Mouse (Mus musculus) ES-CJ7 (cell line): ENCODE results near the gene Ccdc163.

ENCODE experiments used
- DNase-seq: peaks from one replicate; pipeline ENCODE4 v3.0.0; 2011; ENCODE audit warnings: low read depth, low spot score

Ccdc163 gene

DNA sequence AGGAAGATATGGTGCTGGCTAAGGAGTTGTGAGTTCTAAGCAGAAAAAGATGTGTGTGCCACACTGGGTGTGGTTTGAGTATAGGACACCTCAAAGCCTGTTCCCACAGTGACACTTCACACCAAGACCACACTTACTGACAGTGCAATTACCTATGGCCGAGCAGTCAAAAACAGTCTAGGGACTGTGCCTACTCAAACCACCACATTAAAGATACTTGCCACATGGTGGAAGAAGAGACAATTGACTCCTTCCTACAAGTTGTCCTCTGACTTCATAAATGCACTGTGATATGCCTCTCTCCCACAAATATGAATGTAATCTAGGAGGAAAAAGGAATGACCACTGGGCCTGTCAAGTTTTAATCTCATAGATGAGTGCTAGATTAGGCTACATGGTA lies 7.3 kb upstream of the Ccdc163 start:
- no peak for DNase-seq

DNA sequence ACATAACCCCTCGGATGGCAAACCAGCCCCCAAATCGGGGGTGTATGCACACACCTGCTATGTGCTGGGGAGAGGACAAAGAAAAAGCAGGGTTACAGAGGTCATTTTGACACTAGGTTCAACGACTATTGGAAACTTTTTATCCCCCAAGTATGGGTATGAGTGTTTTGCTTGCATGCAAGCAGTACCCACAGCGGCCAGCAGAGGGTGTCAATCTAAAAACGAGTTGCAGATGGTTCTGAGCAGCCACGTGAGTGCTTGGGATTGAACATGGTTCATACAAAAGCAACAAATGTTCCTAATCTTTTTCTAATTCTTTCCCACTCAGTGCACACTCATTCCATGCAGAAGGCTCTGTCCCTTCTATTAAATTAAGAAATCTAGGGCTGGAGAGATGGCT lies 4.5 kb upstream of the Ccdc163 start:
- DNase-seq = peak; percentile 92

DNA sequence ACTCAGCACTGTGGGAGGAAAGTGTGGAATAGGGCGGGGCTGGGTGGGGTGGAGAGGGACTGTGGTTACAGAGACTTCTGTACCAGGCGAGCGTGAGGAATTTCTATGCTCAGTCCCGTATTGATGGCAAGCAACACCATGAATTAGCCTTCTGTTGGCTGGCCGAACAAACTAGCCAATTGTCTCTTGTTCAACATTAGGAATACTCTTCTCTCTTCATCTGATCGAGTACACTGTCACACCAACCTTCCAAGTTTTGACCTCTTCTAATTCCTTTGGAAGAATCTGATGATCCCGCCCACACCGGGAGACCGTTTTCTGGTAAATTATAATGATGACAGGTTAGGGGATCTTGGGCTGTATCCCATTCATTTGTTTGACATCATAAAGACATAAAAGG lies 643 bp upstream of the Ccdc163 start:
- no peak for DNase-seq

DNA sequence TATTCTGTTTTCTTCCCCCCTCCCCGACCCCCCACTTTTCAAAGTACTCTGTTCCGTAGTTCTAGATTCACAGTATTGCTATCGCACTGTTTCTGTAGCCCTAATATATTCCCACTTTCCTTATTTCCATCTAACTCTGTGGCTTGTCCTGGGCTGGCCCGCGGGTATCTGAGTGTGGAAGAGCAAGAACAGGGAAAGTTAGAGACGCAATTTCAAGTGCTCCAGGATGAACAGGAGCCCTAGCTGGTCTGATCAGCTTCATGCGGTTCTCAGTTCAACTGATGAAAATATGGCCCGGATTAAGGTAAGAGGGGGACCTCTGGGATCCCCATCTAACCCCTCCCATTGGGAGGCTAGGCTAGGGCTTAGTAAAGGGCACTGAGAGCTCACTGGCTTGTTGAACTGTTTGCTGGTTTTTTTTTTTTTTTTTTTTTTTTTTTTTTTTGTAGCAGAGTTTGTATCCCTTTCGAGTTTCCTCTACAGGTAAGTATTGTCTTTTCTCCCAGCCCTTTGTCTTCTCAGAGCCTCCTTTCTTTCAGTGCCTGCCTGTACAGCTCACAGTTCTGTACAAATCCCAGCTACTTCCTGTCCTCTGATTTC lies 582 bp downstream of the Ccdc163 start:
- DNase-seq = no peak

DNA sequence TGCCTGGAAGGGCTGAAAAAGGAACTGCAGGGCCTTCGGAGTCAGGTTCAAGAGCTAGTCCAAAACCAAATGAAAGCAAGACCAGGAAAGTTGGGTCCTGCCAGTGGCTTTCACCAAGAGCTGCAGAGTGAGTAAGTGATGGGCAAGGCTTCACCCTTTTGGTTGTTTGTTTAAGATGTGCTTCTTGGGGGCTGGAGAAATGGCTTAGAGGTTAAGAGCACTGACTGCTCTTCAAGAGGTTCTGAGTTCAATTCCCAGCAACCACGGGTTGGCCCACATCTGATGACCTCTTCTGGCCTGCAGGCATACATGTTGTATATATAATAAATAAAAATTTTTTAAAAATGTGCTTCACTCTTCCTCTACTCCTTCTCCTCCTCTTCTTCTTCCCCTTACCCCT lies 1.8 kb downstream of the Ccdc163 start:
- no peak for DNase-seq

DNA sequence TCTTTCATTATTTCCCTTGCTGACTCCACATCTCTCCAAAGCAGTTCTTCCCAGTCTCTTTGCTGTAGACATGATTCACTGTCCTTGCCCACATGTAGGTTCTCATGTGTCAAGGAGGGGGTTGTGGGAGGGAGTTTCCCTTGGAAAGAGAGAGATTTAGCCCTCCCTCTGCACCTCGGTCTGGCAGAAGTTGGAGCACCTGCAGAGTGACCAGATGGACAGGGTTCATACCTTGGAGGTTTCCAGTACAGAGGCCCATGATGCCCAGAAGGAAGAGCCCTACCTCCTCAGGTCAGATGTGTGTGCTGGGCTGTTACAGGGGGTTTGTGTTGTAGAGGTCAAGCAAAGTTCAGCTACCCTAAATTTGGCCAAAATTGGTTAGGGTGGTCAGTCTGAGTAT lies 4.2 kb downstream of the Ccdc163 start:
- no peak for DNase-seq

DNA sequence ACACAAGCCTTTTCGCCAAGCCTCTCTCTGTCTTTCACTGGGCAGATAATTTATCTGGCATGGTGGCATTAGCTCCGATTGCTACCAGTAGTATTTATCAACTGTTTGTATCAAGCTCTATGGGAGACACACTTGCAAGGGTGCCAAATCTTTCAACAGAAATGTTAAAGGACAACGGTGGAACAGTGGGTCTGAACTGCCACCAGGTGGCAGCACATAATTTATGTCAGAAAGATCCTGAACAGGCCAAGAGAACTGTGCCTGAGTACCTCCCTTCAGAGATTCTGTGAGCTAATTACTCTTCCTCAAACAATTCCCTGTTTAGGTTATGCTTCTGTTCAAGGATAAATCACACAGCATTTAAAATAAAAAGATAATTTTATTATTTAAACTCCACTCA lies 11.1 kb downstream of the Ccdc163 start:
- peak; percentile 85 for DNase-seq

DNA sequence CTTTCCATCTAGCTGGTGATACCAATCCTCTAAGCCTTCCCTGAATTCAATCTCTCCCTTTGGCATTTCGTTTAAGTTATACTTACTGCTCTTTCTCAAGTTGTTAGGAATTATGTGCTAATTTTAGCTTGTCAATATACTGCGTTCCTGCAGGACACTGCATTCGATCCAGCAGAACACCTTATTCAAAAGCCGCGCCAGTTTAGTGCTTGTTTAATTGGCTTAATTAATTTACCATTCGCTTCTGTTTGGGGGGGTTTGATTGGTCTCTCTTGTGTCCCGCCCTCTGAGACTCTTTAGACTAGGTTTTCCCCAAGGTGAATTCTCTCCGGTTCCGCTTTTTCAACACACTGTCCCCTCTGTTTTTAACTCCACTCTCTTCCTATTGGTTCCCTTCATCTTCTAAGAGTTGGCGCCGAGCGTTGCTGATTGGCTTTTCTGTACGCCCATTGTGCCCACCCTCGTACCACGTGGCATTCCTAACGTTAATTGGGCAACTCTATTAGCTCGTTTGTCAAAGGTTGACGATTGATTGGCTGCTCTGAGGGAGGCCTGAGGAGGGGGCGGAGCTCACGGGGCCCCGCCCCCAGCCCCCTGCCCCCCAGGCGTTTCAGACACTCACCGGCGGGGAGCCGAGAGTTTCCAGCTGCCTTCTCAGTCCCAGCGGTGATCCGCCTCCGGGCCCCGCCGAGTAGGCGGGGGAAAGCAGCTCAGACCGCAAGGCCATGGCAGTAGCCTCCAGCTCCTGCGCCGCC lies 12.2 kb downstream of the Ccdc163 start, which contains the start of gene Tesk2:
Gene Tesk2 (plus strand): TSS at position 606 of the 755 bp plus-strand sequence.
- peak; percentile 99 for DNase-seq

DNA sequence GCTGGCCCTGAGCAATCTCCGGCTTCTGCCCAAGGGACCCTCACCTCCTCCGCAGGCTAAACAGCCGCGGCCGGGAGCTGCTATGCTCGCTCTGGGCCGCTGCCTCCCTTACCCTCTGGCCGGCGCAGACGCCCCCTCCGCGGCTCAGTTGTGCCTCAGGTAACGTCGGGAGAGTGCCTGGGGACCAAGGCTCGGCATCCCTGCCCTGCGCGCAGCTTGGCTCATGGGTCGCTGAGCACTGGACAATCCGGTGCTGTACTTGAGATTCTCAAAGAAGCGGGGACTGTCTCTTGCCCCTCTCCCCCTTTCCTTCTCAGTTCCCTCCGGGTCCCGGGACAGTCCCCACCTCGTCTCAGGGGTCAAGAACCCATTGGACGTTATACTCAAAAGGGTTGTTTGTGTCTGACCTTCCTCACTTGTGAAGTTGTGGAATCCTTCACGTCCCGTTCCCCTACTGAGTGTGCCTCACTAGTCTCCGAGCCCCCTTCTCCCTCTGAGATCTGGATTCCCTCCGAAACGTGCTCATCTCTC lies 12.9 kb downstream of the Ccdc163 start:
- DNase-seq = no peak

DNA sequence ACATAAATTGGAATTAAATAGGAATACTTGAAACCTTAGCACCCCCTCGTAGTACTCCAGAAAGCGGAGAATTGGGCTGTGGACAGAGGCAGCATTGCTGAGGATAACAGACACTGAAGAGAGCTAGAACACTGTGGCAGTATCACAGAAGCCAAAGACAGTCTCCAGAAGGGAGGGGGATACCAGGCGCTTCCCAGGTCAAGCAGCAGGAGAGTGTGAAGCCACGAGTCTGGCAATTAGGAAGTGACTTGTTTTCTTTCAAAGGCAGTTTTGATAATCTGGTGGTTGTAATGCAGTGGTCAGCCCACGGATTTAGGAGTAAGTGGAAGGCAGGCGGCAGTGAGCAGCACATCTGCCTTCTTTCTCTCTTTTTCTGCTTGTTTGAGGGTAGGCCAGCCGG lies 13.9 kb downstream of the Ccdc163 start:
- DNase-seq = no peak

DNA sequence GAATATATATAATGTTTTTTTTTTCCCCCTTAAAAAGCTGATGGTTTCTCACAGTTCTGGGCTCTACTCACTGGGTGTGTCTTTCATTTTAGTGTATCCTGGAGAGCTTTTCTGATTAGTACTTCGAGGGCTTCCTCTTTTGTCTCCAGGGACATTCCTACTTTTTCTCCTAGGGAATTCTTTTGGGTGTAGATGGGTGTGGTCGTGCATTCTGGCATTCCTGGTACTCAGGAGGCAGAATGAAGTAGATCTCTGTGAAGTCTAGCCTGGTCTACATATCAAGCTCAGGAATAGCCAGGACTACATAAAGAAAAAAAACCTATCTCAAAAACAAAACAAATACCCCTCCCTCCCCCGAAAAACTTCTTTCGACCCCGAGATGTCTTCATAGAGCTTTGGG lies 17.1 kb downstream of the Ccdc163 start:
- peak; percentile 90 for DNase-seq

DNA sequence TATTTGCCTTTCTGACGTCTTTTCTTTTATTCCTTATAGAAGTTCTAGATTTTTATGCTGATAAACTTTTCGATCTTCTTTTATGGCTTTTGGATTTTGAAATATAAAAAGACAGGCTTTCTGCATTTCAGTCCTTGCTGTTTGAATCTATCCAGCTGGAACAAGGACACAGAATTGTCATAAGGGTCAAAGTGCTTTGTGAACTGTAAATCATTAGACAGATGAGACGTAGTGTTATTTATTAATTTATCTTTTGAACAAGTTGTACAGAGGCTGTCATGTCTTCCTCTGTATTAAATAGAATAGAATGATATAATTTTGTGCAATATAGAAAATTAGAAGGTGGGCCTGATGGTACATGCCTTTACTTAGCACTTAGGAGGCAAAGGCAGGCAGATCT lies 19.1 kb downstream of the Ccdc163 start:
- DNase-seq = no peak

DNA sequence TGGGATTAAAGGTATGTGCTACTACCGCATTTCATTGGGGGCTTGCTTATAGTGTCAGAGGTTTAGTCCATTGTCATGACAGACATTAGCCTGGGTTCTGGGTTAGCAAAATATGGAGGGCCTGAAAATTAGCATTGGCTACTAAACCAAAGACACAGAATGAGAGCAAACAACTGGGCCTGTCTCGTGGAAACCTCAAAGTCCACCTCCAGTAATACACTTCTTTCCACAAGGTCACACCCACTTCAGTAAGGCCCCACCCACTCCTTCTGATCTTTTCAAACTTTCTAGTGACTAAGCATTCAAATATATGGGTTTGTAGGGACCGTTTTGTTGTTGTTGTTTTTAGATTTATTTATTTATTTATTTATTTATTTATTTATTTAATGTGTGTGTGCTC lies 21.2 kb downstream of the Ccdc163 start:
- DNase-seq = no peak

DNA sequence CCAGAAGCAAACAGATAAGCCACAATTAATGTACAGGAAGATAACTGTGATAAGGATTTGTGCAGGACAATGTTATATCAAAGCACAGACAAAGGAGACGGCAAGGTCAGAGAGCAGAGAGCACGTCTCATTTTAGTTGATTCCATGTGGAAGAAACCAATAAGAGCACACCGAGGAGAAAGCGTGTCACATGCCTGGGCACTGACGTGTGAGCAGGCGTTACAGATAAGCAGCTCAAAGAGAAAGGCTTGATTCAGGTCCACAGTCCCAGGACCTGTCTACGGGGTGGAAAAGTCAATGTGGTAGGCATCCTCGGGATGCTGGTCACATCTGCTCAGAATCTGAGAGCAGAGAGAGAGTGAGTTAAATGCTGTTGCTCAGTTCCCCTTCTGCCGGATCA lies 22.8 kb downstream of the Ccdc163 start:
- no peak for DNase-seq

DNA sequence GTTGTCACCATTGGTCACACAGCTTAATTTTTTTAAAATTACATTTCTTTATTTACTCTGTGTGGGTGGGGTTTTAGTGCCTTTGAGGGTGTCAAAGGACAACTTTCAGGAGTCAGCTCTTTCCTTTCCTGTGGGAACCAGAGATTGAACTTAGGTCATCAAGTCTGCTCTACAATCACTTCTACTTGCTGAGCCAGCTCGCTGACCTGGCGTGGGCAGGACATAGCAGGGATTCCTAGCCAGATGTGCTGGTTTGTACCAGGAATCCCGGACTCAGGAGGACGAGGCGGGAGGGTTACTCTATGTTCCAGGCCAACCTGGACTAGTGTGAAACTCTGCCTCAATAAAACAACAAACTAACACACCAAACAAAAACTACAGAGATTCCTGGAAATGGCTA lies 24.0 kb downstream of the Ccdc163 start:
- no peak for DNase-seq

DNA sequence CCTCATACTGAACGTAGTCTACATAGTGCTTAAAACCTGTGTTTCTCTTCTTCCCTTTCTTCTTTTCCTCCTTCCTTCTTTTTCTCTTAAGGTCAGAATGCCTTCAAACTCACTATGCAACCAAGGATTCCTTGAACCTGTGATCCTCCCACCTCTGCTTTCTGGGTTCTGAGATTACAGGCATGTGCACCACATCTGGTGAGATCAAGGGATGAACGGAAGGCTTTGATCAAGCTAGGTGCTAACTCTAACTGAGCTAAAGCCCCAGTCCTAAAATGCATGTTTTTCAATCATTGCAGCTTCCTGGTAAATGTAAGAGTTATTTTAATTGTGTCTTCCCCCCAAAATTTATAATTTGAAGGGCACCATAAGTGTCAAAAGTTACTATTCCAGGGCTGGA lies 26.7 kb downstream of the Ccdc163 start:
- DNase-seq = no peak

DNA sequence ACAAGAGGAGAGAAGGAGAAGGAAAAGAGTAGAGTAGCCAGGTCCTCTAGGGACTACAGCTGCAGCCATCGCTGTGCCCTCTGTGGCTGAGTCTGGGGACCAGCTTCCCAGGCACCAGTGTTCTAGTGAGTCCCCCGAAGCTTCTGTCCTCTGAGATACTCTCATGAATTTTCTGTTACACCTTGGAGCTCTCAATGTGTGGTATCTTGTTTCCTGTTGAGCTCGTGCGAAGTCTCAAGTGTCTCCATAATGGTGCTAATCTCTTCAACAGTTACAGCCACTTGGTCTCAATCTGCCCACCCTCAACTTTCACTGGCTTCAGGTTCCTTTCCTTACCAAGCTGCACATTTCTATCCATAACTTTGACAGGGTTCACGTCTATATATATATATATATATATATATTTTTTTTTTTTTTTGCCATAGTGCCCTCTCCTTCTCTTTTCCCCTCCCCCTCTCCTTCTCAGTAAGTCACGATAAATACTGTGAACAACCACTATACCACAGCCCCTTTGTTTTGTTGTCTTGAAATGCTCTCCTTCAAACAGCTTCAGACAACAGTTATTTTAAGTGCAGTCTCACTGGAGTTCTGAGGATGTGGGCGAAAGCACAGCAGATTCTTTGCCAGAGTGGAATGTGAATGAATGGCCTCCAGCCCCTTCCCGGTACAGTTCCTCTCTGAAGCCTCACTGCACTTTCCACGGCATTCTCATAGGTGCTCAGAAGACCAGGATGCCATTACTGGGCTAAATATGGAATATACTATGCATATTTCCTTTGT lies 30.9 kb downstream of the Ccdc163 start:
- DNase-seq = no peak

DNA sequence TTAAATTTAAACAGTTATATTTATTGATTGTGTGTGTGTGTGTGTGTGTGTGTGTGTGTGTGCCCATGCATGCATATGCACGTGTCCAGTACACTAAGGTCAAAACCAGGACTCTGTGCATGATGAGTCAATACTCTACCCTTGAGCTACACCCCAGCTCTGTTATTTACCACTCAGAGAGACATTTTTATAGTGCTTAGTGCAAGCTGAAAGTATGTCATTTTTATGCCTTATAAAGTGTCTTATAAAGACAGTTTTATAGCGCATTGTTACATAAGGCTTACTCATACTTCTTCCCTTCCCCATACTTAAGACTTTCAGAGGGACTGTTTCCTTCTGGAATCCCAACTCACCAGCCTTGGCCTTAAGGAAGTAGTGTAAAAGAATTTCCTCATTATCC lies 41.4 kb downstream of the Ccdc163 start:
- no peak for DNase-seq

DNA sequence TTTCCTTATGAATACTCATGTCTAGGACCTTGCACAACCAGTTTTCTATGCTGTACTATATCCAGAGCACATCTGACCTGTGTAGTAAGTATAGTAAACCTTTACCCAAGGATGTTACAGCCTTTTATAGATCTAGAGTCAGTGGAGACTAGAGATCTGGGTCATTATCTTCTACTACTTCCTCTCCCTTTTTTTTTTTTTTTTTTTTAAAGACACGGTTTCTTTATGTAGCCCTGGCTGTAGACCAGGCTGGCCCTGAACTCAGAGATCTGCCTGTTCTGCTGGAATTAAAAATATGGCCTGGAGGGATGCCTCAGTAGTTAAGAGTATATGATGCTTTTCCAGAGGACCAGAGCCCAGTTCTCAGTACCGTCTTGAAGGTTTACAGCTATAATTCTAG lies 53.6 kb downstream of the Ccdc163 start:
- DNase-seq = no peak

DNA sequence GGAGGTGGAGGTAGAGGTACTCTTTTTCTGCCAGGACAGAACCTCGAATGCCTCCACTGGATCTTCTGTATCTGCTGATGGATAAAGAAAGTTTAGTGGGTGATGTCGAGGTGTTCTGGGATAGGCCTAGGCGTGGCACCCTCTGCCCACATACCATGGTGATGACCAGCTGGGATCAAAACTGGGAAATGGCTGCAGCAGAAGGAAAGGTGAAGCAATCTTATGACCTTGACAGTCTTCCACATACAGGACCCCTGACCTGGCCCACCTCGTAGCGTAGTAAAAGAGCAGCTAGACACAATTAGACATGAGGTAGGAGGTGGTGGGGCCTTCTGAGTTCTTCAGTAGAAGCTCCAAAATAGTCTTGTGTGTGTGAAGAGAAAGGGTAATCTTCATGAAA lies 55.7 kb downstream of the Ccdc163 start:
- no peak for DNase-seq

DNA sequence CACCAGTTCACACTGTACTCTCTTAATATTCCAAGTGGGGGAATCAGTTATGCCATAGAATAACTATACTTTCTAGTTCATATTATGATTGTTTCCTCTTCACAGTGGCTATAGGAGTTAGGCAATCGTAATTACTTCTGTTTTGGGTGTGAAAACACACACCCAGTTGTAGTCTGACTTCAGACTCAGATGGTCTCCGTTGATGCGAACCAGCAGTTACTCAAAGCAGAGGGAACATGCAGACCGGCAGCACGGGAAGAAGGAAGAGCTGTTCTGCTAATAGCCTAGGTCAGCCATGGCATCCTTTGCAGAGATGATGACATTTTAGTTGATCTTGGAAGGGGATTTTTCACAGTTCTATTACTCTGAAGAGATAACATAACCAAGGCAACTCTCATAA lies 60.2 kb downstream of the Ccdc163 start:
- DNase-seq = no peak

DNA sequence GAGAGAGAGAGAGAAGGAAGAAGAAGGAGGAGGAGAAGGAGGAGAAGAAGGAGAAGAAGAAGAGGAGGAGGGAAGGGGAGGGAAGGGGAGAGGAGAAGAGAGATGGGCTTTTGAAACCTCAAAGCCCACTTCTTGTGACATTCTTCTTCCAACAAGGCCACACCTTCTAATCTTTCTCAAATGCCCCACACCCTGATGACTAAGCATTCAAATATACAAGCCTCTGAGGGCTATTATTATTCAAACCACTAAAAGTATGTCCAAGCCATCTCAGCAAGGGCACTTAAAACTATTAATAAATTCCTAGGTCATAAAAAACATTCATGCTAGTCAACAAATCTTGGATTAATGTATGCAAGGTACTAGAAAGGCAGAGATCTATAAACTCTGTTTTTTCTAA lies 60.8 kb downstream of the Ccdc163 start:
- DNase-seq = no peak

DNA sequence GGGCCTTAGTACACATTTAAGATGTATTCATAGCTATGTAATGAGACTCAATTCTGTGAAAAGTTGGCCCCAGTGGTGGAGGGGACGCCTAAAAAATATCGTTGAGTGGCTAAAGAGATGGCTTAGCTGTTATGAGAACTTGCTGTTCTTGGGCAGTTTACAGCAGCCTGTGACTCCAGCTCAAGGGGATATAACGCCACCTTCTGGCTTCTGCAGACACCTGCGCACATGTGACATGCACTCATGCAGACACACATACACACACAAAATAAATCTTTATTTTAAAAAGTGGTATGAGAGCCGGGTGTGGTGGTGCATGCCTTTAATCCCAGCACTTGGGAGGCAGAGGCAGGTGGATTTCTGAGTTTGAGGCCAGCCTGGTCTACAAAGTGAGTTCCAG lies 68.1 kb downstream of the Ccdc163 start:
- DNase-seq = peak; percentile 41
